Mouse (Mus musculus) megakaryocyte, embryonic 14.5 days (primary cell): ENCODE measurements around the gene C1rl.

Source experiments
- FLI1 ChIP-seq: IDR thresholded peaks from 2 replicates; pipeline ENCODE4 v1.6.1; 2012; ENCODE audit warnings: low read length, inconsistent platforms, mixed read lengths
- GATA1 ChIP-seq: IDR thresholded peaks from 3 replicates; pipeline ENCODE4 v1.6.1; 2012; ENCODE audit warnings: mixed read lengths, low read length, inconsistent platforms, borderline replicate concordance

GRCm38 (mm10) chr6:124512355-124512836, 19.5 kb downstream of the C1rl start, which contains the start of gene C1ra:
- TF ChIP-seq GATA1 = no peak
- TF ChIP-seq FLI1 = no peak
